ENCODE assay signal across 21 mouse cellular contexts in the genomic region with DNA sequence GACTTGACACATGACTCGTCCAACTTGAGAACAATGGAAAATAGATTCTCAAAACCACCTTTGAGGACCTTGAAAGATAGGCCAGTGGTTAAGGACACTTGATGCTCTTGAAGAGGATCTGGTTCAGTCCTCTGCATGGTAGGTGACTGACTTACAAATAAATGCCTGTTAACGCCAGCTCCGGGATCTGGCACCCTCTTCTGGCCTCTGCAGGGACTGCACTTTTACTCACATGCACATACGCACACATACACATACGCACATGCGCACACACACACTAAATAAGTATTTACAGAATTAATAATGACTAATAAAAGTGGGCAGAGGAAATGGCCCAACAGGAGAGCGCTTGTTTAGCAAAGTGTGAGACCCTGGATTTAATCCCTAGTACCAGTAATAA. TPM values are rescaled to one million over a fixed set of nuclear protein-coding genes. Genes with fewer than 3 reads are reported as not detected.
A peak's percentile ranks its signal among the peaks of the same experiment; 100 is the strongest.
DNase-seq lines count a peak whose midpoint lies in the region; ATAC-seq and TF ChIP-seq lines count a peak whose summit lies in the region.
"Had no signal": no experiment of that assay in that cellular context is flagged by ENCODE, and none has a peak within 500 bp of the region (broad histone marks: within the 10 kb centered on the region; RNA-seq: fewer than 3 reads in every experiment).

No protein-coding gene starts in this region.

- H3K27ac ChIP-seq in cerebellum, adult 2 months (ENCODE audit: insufficient read depth, low read length) = no peak overlapping the region
- H3K27ac ChIP-seq in liver, adult 2 months (replicated peaks; ENCODE audit: insufficient read depth, low read depth, low read length) = no peak overlapping the region
- no peak overlapping the region for H3K27ac ChIP-seq in liver, embryonic 11.5 days (ENCODE audit: low read depth, low read length)
- no peak overlapping the region for H3K27ac ChIP-seq in kidney, embryonic 16.5 days (ENCODE audit: low read length)
- H3K27ac ChIP-seq: heart, embryonic 13.5 days; liver, embryonic 13.5 days had no signal

- DNase-seq in cerebellum, adult 2 months = no peak
- no peak for DNase-seq in cerebellum, adult 11-12 months
- no peak for DNase-seq in liver, adult 2 months (ENCODE audit: extremely low read depth, low read depth, low spot score)
- no peak for DNase-seq in liver, embryonic 11.5 days (ENCODE audit: low spot score)
- DNase-seq in 416B (ENCODE audit: low read depth) (peak; percentile 31), R1 (ENCODE audit: low read depth, low spot score) (peak; percentile 72)
- DNase-seq in urinary bladder, postnatal 10 days (ENCODE audit: low spot score) = no peak
- DNase-seq: adrenal gland, postnatal 36 days; cerebellum, postnatal 36 days; gastrocnemius, postnatal 14 days; kidney, postnatal 36 days; liver, embryonic 13.5 days; midbrain, embryonic 14.5 days; right cerebral cortex, postnatal 4 days had no signal

- no peak for ATAC-seq in liver, embryonic 11.5 days (replicated peaks; ENCODE audit: low FRiP score)
- ATAC-seq in kidney, embryonic 16.5 days (ENCODE audit: low FRiP score, low TSS enrichment) = no peak

- H3K4me2 ChIP-seq in liver, embryonic 11.5 days = no peak overlapping the region
- no peak overlapping the region for H3K4me2 ChIP-seq in kidney, embryonic 16.5 days (replicated peaks; ENCODE audit: low read depth, low read length)
- H3K4me2 ChIP-seq: heart, embryonic 13.5 days; liver, embryonic 13.5 days had no signal

- H3K4me3 ChIP-seq in cerebellum, adult 2 months (replicated peaks; ENCODE audit: insufficient read depth, low read depth, low read length) = no peak overlapping the region
- no peak overlapping the region for H3K4me3 ChIP-seq in liver, adult 2 months (ENCODE audit: insufficient read depth, low read depth, low read length)
- no peak overlapping the region for H3K4me3 ChIP-seq in liver, embryonic 11.5 days (ENCODE audit: low read depth, low read length)
- H3K4me3 ChIP-seq in kidney, embryonic 16.5 days (ENCODE audit: low read length) = no peak overlapping the region
- H3K4me3 ChIP-seq: heart, embryonic 13.5 days; liver, embryonic 13.5 days had no signal

- H3K4me1 ChIP-seq in cerebellum, adult 2 months (ENCODE audit: control insufficient read depth, insufficient read depth, low read length) = no peaks in the 10 kb centered on the region
- H3K4me1 ChIP-seq in liver, adult 2 months (ENCODE audit: control insufficient read depth, insufficient read depth, low read length) = no peaks in the 10 kb centered on the region
- no peaks in the 10 kb centered on the region for H3K4me1 ChIP-seq in liver, embryonic 11.5 days (replicated peaks; ENCODE audit: control insufficient read depth, insufficient read depth, low read length)
- no peaks in the 10 kb centered on the region for H3K4me1 ChIP-seq in kidney, embryonic 16.5 days (ENCODE audit: insufficient read depth, low read length)
- H3K4me1 ChIP-seq: liver, embryonic 13.5 days had no signal

- TF ChIP-seq POLR2A in cerebellum, adult 2 months (IDR thresholded peaks at IDR 0.05; ENCODE audit: borderline replicate concordance, insufficient read depth, low read length) = no peak
- TF ChIP-seq POLR2A in liver, adult 2 months (IDR thresholded peaks at IDR 0.05; ENCODE audit: extremely low read depth, insufficient read depth, low read length) = no peak

- no peak overlapping the region for H3K9ac ChIP-seq in liver, adult 2 months (ENCODE audit: low read depth, low read length)
- H3K9ac ChIP-seq in liver, embryonic 11.5 days (ENCODE audit: low read depth, low read length) = no peak overlapping the region
- no peak overlapping the region for H3K9ac ChIP-seq in kidney, embryonic 16.5 days (replicated peaks; ENCODE audit: low read length)
- H3K9ac ChIP-seq: heart, embryonic 13.5 days; liver, embryonic 13.5 days had no signal

- 93% methylated on average over 7 of the region's 7 CpGs for WGBS in cerebellum, adult 2 months
- WGBS in liver, adult 2 months = 92% methylated on average over 7 of the region's 7 CpGs
- 84% methylated on average over 7 of the region's 7 CpGs for WGBS in liver, embryonic 11.5 days
- 87% methylated on average over 7 of the region's 7 CpGs for WGBS in kidney, embryonic 16.5 days

- H3K36me3 ChIP-seq in liver, adult 2 months (ENCODE audit: control insufficient read depth, insufficient read depth, low read length) = no peaks in the 10 kb centered on the region
- no peaks in the 10 kb centered on the region for H3K36me3 ChIP-seq in liver, embryonic 11.5 days (ENCODE audit: control insufficient read depth, insufficient read depth, low read length)
- H3K36me3 ChIP-seq in kidney, embryonic 16.5 days (ENCODE audit: insufficient read depth, low read length) = no peaks in the 10 kb centered on the region
- H3K36me3 ChIP-seq: heart, embryonic 13.5 days; liver, embryonic 13.5 days had no signal

- no peaks in the 10 kb centered on the region for H3K79me2 ChIP-seq in liver, adult 2 months (ENCODE audit: control insufficient read depth, insufficient read depth, low read length)

- TF ChIP-seq CTCF in cerebellum, adult 2 months (IDR thresholded peaks at IDR 0.05; ENCODE audit: borderline replicate concordance, insufficient read depth, low read depth, low read length) = peak; percentile 8; the same call in 1 of the 2 replicates
- peak; percentile 20; the same call in 1 of the 2 replicates for TF ChIP-seq CTCF in liver, adult 2 months (IDR thresholded peaks at IDR 0.05; ENCODE audit: low read depth, low read length)

- H3K27me3 ChIP-seq in cerebellum, adult 2 months (ENCODE audit: control insufficient read depth, insufficient read depth, low read length) = no peaks in the 10 kb centered on the region
- H3K27me3 ChIP-seq in liver, adult 2 months (ENCODE audit: control insufficient read depth, insufficient read depth, low read length) = no peaks in the 10 kb centered on the region
- H3K27me3 ChIP-seq in liver, embryonic 11.5 days (replicated peaks; ENCODE audit: control insufficient read depth, insufficient read depth, low read length) = no peaks in the 10 kb centered on the region
- H3K27me3 ChIP-seq in kidney, embryonic 16.5 days (ENCODE audit: insufficient read depth, low read length) = no peaks in the 10 kb centered on the region
- H3K27me3 ChIP-seq: heart, embryonic 13.5 days had no signal

- H3K9me3 ChIP-seq in liver, embryonic 11.5 days (ENCODE audit: control insufficient read depth, low read length) = no peaks in the 10 kb centered on the region
- no peaks in the 10 kb centered on the region for H3K9me3 ChIP-seq in kidney, embryonic 16.5 days (ENCODE audit: low read length)
- H3K9me3 ChIP-seq: heart, embryonic 13.5 days; liver, embryonic 13.5 days had no signal

RNA-seq across cellular contexts. Expression of a gene that starts 5.9 kb away (rescaled TPM):
- polyA plus RNA-seq in cerebellum, adult 2 months (2012; rRNA removed) = 2.6 TPM in 2 replicates
- total RNA-seq in liver, adult 2 months (2014; rRNA removed) = not detected in 2 replicates
- not detected in 2 replicates for polyA plus RNA-seq in liver, adult 2 months (2012; rRNA removed)
- polyA plus RNA-seq in liver, embryonic 11.5 days (2014; fragmentation: Nextera tagmentation; extraction: Ambion mirVana) = not detected in 2 replicates
- not detected in 2 replicates for polyA plus RNA-seq in kidney, embryonic 16.5 days (2015; fragmentation: Nextera tagmentation; extraction: Ambion mirVana)
- total RNA-seq: hematopoietic stem cell, adult 5-6 weeks had no signal
- polyA plus RNA-seq: intestine, embryonic 14.5 days; liver, embryonic 13.5 days had no signal

RNA-seq across cellular contexts. Expression of a gene that starts 12.6 kb away (rescaled TPM):
- 0.15 and 0.38 TPM in 2 replicates for polyA plus RNA-seq in cerebellum, adult 2 months (2012; rRNA removed)
- total RNA-seq in liver, adult 2 months (2014; rRNA removed) = not detected in 2 replicates
- polyA plus RNA-seq in liver, adult 2 months (2012; rRNA removed) = 0.12 TPM in 1 of 2 replicates, not detected in the other
- 0.22 TPM in 1 of 2 replicates, not detected in the other for polyA plus RNA-seq in liver, embryonic 11.5 days (2014; fragmentation: Nextera tagmentation; extraction: Ambion mirVana)
- 0.26 and 0.41 TPM in 2 replicates for polyA plus RNA-seq in kidney, embryonic 16.5 days (2015; fragmentation: Nextera tagmentation; extraction: Ambion mirVana)
- total RNA-seq: hematopoietic stem cell, adult 5-6 weeks; left cerebral cortex, postnatal 25 days had no signal
- polyA plus RNA-seq: embryonic facial prominence, embryonic 11.5 days; liver, embryonic 13.5 days; midbrain, embryonic 14.5 days; neural tube, embryonic 11.5 days had no signal

RNA-seq across cellular contexts. Expression of a gene that starts 19.1 kb away (rescaled TPM):
- polyA plus RNA-seq in cerebellum, adult 2 months (2012; rRNA removed) = 64.8 and 65.2 TPM in 2 replicates
- 1.2 TPM in 2 replicates for total RNA-seq in liver, adult 2 months (2014; rRNA removed)
- polyA plus RNA-seq in liver, adult 2 months (2012; rRNA removed) = 10.8 and 13.0 TPM in 2 replicates
- polyA plus RNA-seq in liver, embryonic 11.5 days (2014; fragmentation: Nextera tagmentation; extraction: Ambion mirVana) = 13.7 and 16.8 TPM in 2 replicates
- 31.3 and 40.5 TPM in 2 replicates for polyA plus RNA-seq in kidney, embryonic 16.5 days (2015; fragmentation: Nextera tagmentation; extraction: Ambion mirVana)

RNA-seq across cellular contexts. Expression of a gene that starts 37.4 kb away (rescaled TPM):
- 14.4 and 14.9 TPM in 2 replicates for polyA plus RNA-seq in cerebellum, adult 2 months (2012; rRNA removed)
- 6.7 and 10.7 TPM in 2 replicates for total RNA-seq in liver, adult 2 months (2014; rRNA removed)
- polyA plus RNA-seq in liver, adult 2 months (2012; rRNA removed) = 38.3 and 41.1 TPM in 2 replicates
- polyA plus RNA-seq in liver, embryonic 11.5 days (2014; fragmentation: Nextera tagmentation; extraction: Ambion mirVana) = 13.9 and 14.0 TPM in 2 replicates
- 14.4 and 15.2 TPM in 2 replicates for polyA plus RNA-seq in kidney, embryonic 16.5 days (2015; fragmentation: Nextera tagmentation; extraction: Ambion mirVana)

RNA-seq across cellular contexts. Expression of a gene that starts 37.7 kb away (rescaled TPM):
- 28.2 and 29.8 TPM in 2 replicates for polyA plus RNA-seq in cerebellum, adult 2 months (2012; rRNA removed)
- total RNA-seq in liver, adult 2 months (2014; rRNA removed) = 6.2 and 6.8 TPM in 2 replicates
- 18.0 and 19.3 TPM in 2 replicates for polyA plus RNA-seq in liver, adult 2 months (2012; rRNA removed)
- 37.1 and 40.8 TPM in 2 replicates for polyA plus RNA-seq in liver, embryonic 11.5 days (2014; fragmentation: Nextera tagmentation; extraction: Ambion mirVana)
- 41.9 and 44.2 TPM in 2 replicates for polyA plus RNA-seq in kidney, embryonic 16.5 days (2015; fragmentation: Nextera tagmentation; extraction: Ambion mirVana)

Comparison
In these comparisons a context has a peak if more than half of its experiments do, and no peak if none do; other contexts are left out.
1. DNase-seq: peak in 416B (single experiment) and R1 (single experiment); none in cerebellum, adult 2 months (0 of 2), cerebellum, adult 11-12 months (single experiment), liver, adult 2 months (single experiment), liver, embryonic 11.5 days (single experiment) and urinary bladder, postnatal 10 days (single experiment).